ENCODE assay signal across 8 mouse cellular contexts in the genomic region with DNA sequence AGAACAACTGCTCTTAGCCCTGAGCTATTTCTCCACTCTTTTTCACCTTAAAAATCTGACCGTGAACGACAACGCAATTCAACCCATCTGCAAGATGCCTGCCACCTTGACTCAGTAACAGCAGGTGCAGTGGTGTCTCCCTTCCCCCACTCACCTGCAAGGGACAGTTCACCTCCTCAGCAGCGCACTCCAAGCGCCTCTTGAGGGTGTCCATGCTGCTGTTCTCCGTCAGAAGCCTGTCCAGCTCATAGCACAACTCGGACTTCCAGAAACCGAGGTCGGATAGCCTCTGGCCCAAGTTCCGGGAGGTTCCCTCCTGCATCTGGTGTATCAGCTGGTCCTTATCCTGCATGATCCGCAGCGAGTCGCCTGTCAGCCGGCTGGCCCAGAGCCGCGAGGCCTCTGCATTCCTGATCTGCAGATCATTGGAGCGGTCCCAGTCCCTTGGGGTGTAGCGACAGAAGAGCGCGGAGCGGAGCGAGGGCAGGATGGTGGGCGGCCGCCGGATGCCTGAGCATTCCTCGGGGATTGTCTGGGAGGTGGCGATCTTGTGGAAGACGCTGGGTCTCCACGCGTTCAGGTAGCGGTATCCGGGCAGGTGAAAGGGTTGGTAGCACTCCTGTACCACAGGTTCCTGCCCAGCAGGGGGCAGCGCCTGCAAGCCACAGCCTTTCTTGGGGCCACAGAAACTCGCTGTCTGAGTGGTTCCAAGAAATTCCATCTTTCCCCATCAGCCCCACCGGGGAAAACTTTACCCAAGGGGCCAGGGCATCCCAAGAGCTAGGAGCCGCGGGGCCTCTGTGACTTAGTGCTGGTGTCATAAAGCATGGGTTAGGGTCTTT. TPM values are rescaled to one million over a fixed set of nuclear protein-coding genes. Genes with fewer than 3 reads are reported as not detected.
DNase-seq lines count a peak whose midpoint lies in the region; ATAC-seq lines count a peak whose summit lies in the region.

Tekt5 (minus strand) TSS at position 792 of the 842 bp plus-strand sequence.

- WGBS in heart, embryonic 10.5 days = 8% methylated on average over 37 of the region's 37 CpGs
- 7% methylated on average over 37 of the region's 37 CpGs for WGBS in kidney, embryonic 14.5 days
- 7% methylated on average over 37 of the region's 37 CpGs for WGBS in lung, embryonic 16.5 days

- no peak within 1 kb of the TSS for H3K9ac ChIP-seq in kidney, embryonic 14.5 days (ENCODE audit: low read depth, low read length)
- H3K9ac ChIP-seq in lung, embryonic 16.5 days (ENCODE audit: low read length) = peak within 1 kb of the TSS; percentile 48

- DNase-seq in ovary, postnatal 36 days (ENCODE audit: low spot score) = peak; percentile 36
- no peak for DNase-seq in ovary, postnatal 10 days (ENCODE audit: low spot score)
- DNase-seq in cerebellum, postnatal 14 days = peak; percentile 56 to 64
- DNase-seq in heart, embryonic 10.5 days (ENCODE audit: low spot score) = no peak
- peak; percentile 57 for DNase-seq in retina, postnatal 1 day

- peak within 1 kb of the TSS; percentile 47 for H3K4me3 ChIP-seq in heart, embryonic 10.5 days
- peak within 1 kb of the TSS; percentile 26 for H3K4me3 ChIP-seq in kidney, embryonic 14.5 days (ENCODE audit: low read length)
- peak within 1 kb of the TSS; percentile 34 for H3K4me3 ChIP-seq in lung, embryonic 16.5 days (ENCODE audit: low read length)

- peak within 1 kb of the TSS; percentile 51 for H3K4me2 ChIP-seq in kidney, embryonic 14.5 days (replicated peaks; ENCODE audit: low read depth, low read length)
- H3K4me2 ChIP-seq in lung, embryonic 16.5 days (ENCODE audit: low read depth, low read length) = peak within 1 kb of the TSS; percentile 53

- H3K27me3 ChIP-seq in heart, embryonic 10.5 days (ENCODE audit: insufficient read depth, poor library complexity, severe bottlenecking) = peaks cover 25% of the 10 kb centered on the region
- no peaks in the 10 kb centered on the region; the same call in 1 of the 2 replicates for H3K27me3 ChIP-seq in kidney, embryonic 14.5 days (ENCODE audit: control insufficient read depth, insufficient read depth, low read length)
- no peaks in the 10 kb centered on the region; the same call in 1 of the 2 replicates for H3K27me3 ChIP-seq in lung, embryonic 16.5 days (ENCODE audit: control insufficient read depth, insufficient read depth, low read depth, low read length)

- H3K4me1 ChIP-seq in heart, embryonic 10.5 days = peaks cover 5% of the 10 kb centered on the region
- H3K4me1 ChIP-seq in kidney, embryonic 14.5 days (ENCODE audit: control insufficient read depth, insufficient read depth, low read length) = peaks cover 10% of the 10 kb centered on the region
- H3K4me1 ChIP-seq in lung, embryonic 16.5 days (replicated peaks; ENCODE audit: control insufficient read depth, insufficient read depth, low read length) = peaks cover 4% of the 10 kb centered on the region; the same call in 1 of the 2 replicates

- H3K27ac ChIP-seq in heart, embryonic 10.5 days = no peak within 1 kb of the TSS
- no peak within 1 kb of the TSS for H3K27ac ChIP-seq in kidney, embryonic 14.5 days (ENCODE audit: low read depth, low read length)
- no peak within 1 kb of the TSS for H3K27ac ChIP-seq in lung, embryonic 16.5 days (ENCODE audit: low read length)

- no peaks in the 10 kb centered on the region for H3K36me3 ChIP-seq in heart, embryonic 10.5 days
- no peaks in the 10 kb centered on the region for H3K36me3 ChIP-seq in kidney, embryonic 14.5 days (ENCODE audit: control insufficient read depth, insufficient read depth, low read length)
- H3K36me3 ChIP-seq in lung, embryonic 16.5 days (ENCODE audit: control insufficient read depth, insufficient read depth, low read length) = no peaks in the 10 kb centered on the region

- ATAC-seq in kidney, embryonic 14.5 days (ENCODE audit: low FRiP score, low TSS enrichment) = peak; percentile 78
- ATAC-seq in lung, embryonic 16.5 days (ENCODE audit: low read depth) = peak; percentile 84
- no peak for ATAC-seq in megakaryocyte, adult 5-6 weeks (ENCODE audit: poor library complexity, severe bottlenecking)

- H3K9me3 ChIP-seq in heart, embryonic 10.5 days = no peaks in the 10 kb centered on the region
- no peaks in the 10 kb centered on the region for H3K9me3 ChIP-seq in kidney, embryonic 14.5 days (ENCODE audit: control insufficient read depth, low read length)
- H3K9me3 ChIP-seq in lung, embryonic 16.5 days (ENCODE audit: control insufficient read depth, low read length) = no peaks in the 10 kb centered on the region

RNA-seq across cellular contexts. Expression of gene Tekt5, which starts in this region (rescaled TPM):
- polyA plus RNA-seq in heart, embryonic 10.5 days (2016; fragmentation: Nextera tagmentation; extraction: Ambion mirVana) = 0.11 and 0.23 TPM in 2 replicates
- polyA plus RNA-seq in kidney, embryonic 14.5 days (2014; fragmentation: Nextera tagmentation; extraction: Ambion mirVana) = 0.90 and 1.3 TPM in 2 replicates
- polyA plus RNA-seq in lung, embryonic 16.5 days (2015; fragmentation: Nextera tagmentation; extraction: Ambion mirVana) = 2.9 and 4.2 TPM in 2 replicates
- total RNA-seq in megakaryocyte, adult 5-6 weeks (2015) = not detected in 2 replicates
- total RNA-seq in megakaryocyte, adult 5-6 weeks (2017) = 0.12 TPM in 1 of 2 replicates, not detected in the other

Comparison
In these comparisons a context has a peak if more than half of its experiments do, and no peak if none do; other contexts are left out.
1. DNase-seq: peak in ovary, postnatal 36 days (single experiment), cerebellum, postnatal 14 days (2 of 2) and retina, postnatal 1 day (single experiment); none in ovary, postnatal 10 days (single experiment) and heart, embryonic 10.5 days (single experiment).
2. Peak in every context shown above with its lines, with median percentiles within 50 percentile points of each other: H3K4me3 ChIP-seq.